Mouse (Mus musculus) heart, embryonic 11.5 days (tissue): ENCODE measurements around the gene Polrmt. TPM values are rescaled to one million over a fixed set of nuclear protein-coding genes. Genes with fewer than 3 reads are reported as not detected.

Experiments used
- ATAC-seq: fragments of 200-750 bp; cut with Nextera tagmentation; replicated peaks from 2 replicates; pipeline ENCODE4 v1.8.0; 2017; ENCODE audit warnings: moderate library complexity; ENCODE audit not compliant: insufficient number of reproducible peaks, low FRiP score, low TSS enrichment
- H3K27ac ChIP-seq: fragments of 300-500 bp; sonication (generic); 2 replicates; pipeline ENCODE4 v1.5.1; 2014; ENCODE audit warnings: mild to moderate bottlenecking, low read depth, low read length
- H3K27me3 ChIP-seq: fragments of 300-500 bp; sonication (generic); 2 replicates; pipeline ENCODE4 v1.6.1; 2014; ENCODE audit warnings: mild to moderate bottlenecking, low read length, mixed read lengths; ENCODE audit not compliant: control insufficient read depth, insufficient read depth
- H3K36me3 ChIP-seq: fragments of 300-500 bp; sonication (generic); 2 replicates; pipeline ENCODE4 v1.6.1; 2014; ENCODE audit warnings: mild to moderate bottlenecking, low read length, moderate library complexity, mixed read lengths; ENCODE audit not compliant: control insufficient read depth, insufficient read depth
- H3K4me1 ChIP-seq: fragments of 300-500 bp; sonication (generic); 2 replicates; pipeline ENCODE4 v1.6.1; 2014; ENCODE audit warnings: low read length; ENCODE audit not compliant: control insufficient read depth, insufficient read depth
- H3K4me2 ChIP-seq: fragments of 300-500 bp; sonication (generic); 2 replicates; pipeline ENCODE4 v1.6.1; 2014; ENCODE audit warnings: mild to moderate bottlenecking, moderate library complexity
- H3K4me3 ChIP-seq: fragments of 300-500 bp; sonication (generic); 2 replicates; pipeline ENCODE4 v1.5.1; 2014; ENCODE audit warnings: low read depth, low read length
- H3K9ac ChIP-seq: fragments of 300-500 bp; sonication (generic); 2 replicates; pipeline ENCODE4 v1.6.1; 2014; ENCODE audit warnings: mild to moderate bottlenecking, low read depth, low read length, moderate library complexity
- H3K9me3 ChIP-seq: fragments of 300-500 bp; sonication (generic); replicated peaks from 2 replicates; pipeline ENCODE4 v1.6.1; 2016; ENCODE audit warnings: low read length; ENCODE audit not compliant: control insufficient read depth
- WGBS: fragments of 180-500 bp; shearing (Covaris S2); extraction: QIAGEN DNeasy Blood & Tissue Kit; methylation state at CpG from one replicate; pipeline ENCODE4 v1.1.7; 2014; ENCODE audit not compliant: insufficient replicate concordance; 5-methylcytosine and 5-hydroxymethylcytosine counted together
- polyA plus RNA-seq: library from polyadenylated mRNA; unstranded; fragments of >200 nt; fragmentation: Nextera tagmentation; extraction: Ambion mirVana; gene quantifications from 2 replicates; pipeline ENCODE4 v1.2.1, GENCODE M21; 2014

Polrmt gene
- polyA plus RNA-seq, 1 experiment from 2014 or later: 23.6 TPM

DNA sequence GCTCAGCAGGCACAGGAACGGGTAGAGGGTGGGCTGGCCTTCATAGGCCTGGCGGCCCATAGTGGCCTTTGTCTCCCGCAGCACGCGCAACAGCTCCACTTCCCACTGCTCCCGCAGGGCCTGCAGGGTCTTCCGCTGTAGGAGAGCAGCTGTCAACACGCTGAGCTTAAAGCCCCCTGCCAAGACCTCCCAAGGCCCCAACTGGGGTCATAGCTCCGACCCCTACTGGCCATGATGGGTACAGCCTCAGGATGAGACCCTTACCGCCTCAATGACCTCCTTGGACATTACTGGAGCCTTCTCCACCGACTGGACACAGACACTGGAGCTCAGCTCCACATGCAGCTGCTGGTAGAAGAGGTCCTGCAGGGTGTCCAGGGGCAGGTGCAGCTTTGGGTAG, 5.5 kb downstream of the Polrmt start:
- no peak for ATAC-seq
- Histone ChIP-seq H3K27ac (no peak overlapping the region), H3K4me2 (no peak overlapping the region), H3K36me3 (peaks cover 75% of the 10 kb centered on the region), H3K4me1 (peaks cover 7% of the 10 kb centered on the region), H3K9ac (no peak overlapping the region), H3K27me3 (peaks cover 10% of the 10 kb centered on the region), H3K9me3 (peaks cover 51% of the 10 kb centered on the region), H3K4me3 (0 out of 2 replicates have a peak overlapping the region, but pooled peaks have one; percentile 8)
- 75% methylated on average over 11 of the region's 11 CpGs for WGBS

DNA sequence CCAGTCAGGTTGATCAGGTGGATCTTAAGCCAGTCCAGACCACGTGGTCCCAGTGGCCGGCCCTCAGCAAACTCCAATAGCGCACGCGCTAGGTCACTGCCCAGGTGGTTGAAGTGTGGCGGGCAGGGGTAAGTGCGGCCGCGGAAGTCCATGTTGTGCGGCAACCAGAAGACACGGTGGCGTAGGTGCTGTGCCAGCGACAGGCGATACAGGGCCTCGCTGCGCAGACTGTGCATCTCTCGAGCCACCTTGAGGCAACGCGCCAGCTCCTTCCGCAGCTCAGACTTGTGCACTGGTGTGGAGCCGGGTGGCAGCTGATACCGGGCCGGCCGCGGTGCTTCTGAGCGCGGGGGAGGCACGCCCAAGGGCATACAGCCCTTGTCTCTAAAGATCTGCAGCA, 7.1 kb downstream of the Polrmt start:
- 96% methylated on average over 28 of the region's 28 CpGs for WGBS
- H3K9me3 ChIP-seq: peaks cover 58% of the 10 kb centered on the region
- no peak overlapping the region for H3K9ac ChIP-seq
- H3K4me3 ChIP-seq: no peak overlapping the region
- peaks cover 79% of the 10 kb centered on the region for H3K36me3 ChIP-seq
- no peak overlapping the region for H3K4me2 ChIP-seq
- peaks cover 3% of the 10 kb centered on the region; the same call in 1 of the 2 replicates for H3K4me1 ChIP-seq
- H3K27ac ChIP-seq: no peak overlapping the region
- ATAC-seq: no peak
- peaks cover 24% of the 10 kb centered on the region for H3K27me3 ChIP-seq

DNA sequence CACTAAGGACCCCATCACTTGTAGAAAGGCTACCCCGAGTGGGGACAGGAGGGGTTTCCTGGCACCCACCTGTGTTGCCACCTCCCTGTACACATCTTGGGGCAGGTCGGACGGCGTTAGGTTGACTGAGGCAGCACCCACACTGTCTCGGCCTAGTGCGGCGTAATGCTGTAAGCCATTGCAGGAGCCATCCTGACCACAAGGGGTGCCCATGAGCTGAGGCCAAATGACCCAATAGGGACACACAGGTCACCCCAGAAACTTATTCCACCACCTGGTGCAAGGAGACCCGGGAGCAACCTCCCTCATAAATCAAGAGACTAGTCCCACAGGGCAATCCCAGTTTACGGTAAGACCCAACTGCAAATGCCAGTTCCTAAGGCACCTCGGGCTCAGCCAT, 8.1 kb downstream of the Polrmt start:
- no peak overlapping the region for H3K4me2 ChIP-seq
- peaks cover 3% of the 10 kb centered on the region; the same call in 1 of the 2 replicates for H3K4me1 ChIP-seq
- no peak overlapping the region for H3K9ac ChIP-seq
- no peak overlapping the region for H3K27ac ChIP-seq
- WGBS: 93% methylated on average over 10 of the region's 10 CpGs
- peaks cover 78% of the 10 kb centered on the region for H3K36me3 ChIP-seq
- peaks cover 24% of the 10 kb centered on the region for H3K27me3 ChIP-seq
- no peak for ATAC-seq
- H3K4me3 ChIP-seq: no peak overlapping the region
- H3K9me3 ChIP-seq: peaks cover 58% of the 10 kb centered on the region

DNA sequence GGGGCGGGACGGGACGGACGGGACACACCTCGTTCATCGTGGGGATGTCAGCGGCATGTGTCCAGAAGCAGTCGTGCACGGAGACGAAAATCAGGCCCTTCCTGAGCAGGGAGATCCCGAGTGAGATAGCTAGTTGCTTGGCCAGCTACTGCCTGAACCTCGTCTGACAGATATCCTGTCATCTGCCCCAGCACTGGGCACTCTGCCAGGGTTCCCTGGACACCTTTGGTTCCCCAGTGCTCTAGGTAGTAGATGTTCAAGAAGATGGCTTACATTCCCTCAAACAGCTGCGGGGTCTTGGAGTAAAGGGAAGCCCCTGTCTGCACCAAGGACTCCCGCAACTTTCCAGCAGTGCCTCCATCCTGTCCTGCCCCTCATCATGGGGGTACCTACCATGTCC, 9.7 kb downstream of the Polrmt start:
- H3K36me3 ChIP-seq: peaks cover 66% of the 10 kb centered on the region
- peaks cover 58% of the 10 kb centered on the region for H3K9me3 ChIP-seq

DNA sequence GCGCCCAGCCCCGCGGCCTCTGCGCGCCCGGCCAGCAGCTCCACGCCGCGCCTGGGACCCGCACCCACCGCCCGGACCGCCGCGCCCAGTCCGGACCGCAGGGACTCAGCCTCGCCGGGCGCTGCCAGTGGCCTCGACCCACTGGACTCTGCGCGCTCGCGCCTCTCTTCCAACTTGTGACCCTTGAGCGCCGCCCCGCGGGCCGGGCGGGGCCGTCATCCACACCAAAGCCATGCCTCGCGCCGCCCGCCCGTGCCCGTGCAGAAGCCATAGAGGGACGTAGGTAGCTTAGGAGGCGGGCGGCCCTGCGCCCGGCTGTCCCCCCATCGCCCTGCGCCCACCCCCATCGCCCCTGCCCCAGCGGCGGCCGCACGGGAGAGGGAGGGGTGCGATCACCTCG, 11.0 kb downstream of the Polrmt start:
- no peak for ATAC-seq
- WGBS: 27% methylated on average over 46 of the region's 52 CpGs
- Histone ChIP-seq H3K27me3 (peaks cover 24% of the 10 kb centered on the region), H3K4me1 (peaks cover 3% of the 10 kb centered on the region; the same call in 1 of the 2 replicates), H3K4me2 (peak overlapping the region; percentile 43), H3K36me3 (peaks cover 52% of the 10 kb centered on the region), H3K9ac (0 out of 2 replicates have a peak overlapping the region, but pooled peaks have one; percentile 34), H3K27ac (no peak overlapping the region), H3K4me3 (0 out of 2 replicates have a peak overlapping the region, but pooled peaks have one; percentile 12), H3K9me3 (peaks cover 47% of the 10 kb centered on the region)

More for the DNA sequence above, 9.7 kb downstream of the Polrmt start:
- H3K4me2 ChIP-seq: no peak overlapping the region
- no peak overlapping the region for H3K4me3 ChIP-seq
- no peak overlapping the region for H3K9ac ChIP-seq
- no peak overlapping the region for H3K27ac ChIP-seq
- H3K4me1 ChIP-seq: peaks cover 3% of the 10 kb centered on the region; the same call in 1 of the 2 replicates
- WGBS: 90% methylated on average over 14 of the region's 14 CpGs
- H3K27me3 ChIP-seq: peaks cover 24% of the 10 kb centered on the region
- ATAC-seq: no peak

DNA sequence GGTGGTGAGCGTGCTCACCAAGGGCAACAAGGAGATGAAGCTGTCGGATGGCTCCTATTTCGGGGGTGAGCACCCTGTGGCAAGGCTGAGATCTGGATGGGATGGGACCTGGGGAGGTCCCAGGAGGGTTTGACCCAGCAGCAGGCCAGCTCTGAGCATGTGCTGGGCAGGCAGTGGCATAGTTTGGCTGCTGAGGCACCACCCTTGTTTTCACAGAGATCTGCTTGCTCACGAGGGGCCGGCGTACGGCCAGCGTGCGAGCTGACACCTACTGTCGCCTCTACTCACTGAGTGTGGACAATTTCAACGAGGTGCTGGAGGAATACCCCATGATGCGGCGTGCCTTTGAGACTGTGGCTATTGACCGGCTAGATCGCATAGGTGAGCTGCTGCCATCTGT, 12.5 kb downstream of the Polrmt start:
- H3K27me3 ChIP-seq: peaks cover 24% of the 10 kb centered on the region
- H3K9me3 ChIP-seq: peaks cover 31% of the 10 kb centered on the region
- H3K9ac ChIP-seq: no peak overlapping the region
- H3K4me3 ChIP-seq: no peak overlapping the region
- H3K4me1 ChIP-seq: peaks cover 3% of the 10 kb centered on the region; the same call in 1 of the 2 replicates
- no peak overlapping the region for H3K27ac ChIP-seq
- ATAC-seq: no peak
- H3K4me2 ChIP-seq: no peak overlapping the region
- peaks cover 37% of the 10 kb centered on the region for H3K36me3 ChIP-seq
- WGBS: 71% methylated on average over 15 of the region's 15 CpGs

DNA sequence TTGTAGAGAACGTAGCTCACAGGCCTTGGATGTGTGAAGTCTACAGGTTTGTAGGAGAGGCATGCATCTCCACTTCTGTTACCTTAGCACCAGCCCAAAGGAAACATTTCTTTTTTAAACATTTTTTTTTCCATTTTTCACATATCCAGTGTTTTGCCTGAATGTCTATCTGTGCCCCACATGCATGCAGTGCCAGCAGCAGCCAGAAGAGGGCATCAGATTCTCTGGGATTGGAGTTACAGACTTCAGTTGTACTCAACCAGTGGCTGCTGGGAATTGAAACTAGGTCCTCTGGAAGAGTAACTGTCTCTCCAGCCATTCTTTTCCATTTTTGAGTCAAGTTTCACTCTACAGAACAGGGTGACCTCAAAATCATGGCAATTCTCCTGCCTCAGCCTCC, 13.9 kb downstream of the Polrmt start:
- ATAC-seq: no peak
- Histone ChIP-seq H3K4me3 (no peak overlapping the region), H3K27ac (no peak overlapping the region), H3K9ac (no peak overlapping the region), H3K4me1 (peaks cover 3% of the 10 kb centered on the region; the same call in 1 of the 2 replicates), H3K4me2 (no peak overlapping the region), H3K36me3 (peaks cover 24% of the 10 kb centered on the region), H3K9me3 (peaks cover 18% of the 10 kb centered on the region), H3K27me3 (peaks cover 24% of the 10 kb centered on the region)
- WGBS: 92% methylated on average over 1 of the region's 1 CpGs

DNA sequence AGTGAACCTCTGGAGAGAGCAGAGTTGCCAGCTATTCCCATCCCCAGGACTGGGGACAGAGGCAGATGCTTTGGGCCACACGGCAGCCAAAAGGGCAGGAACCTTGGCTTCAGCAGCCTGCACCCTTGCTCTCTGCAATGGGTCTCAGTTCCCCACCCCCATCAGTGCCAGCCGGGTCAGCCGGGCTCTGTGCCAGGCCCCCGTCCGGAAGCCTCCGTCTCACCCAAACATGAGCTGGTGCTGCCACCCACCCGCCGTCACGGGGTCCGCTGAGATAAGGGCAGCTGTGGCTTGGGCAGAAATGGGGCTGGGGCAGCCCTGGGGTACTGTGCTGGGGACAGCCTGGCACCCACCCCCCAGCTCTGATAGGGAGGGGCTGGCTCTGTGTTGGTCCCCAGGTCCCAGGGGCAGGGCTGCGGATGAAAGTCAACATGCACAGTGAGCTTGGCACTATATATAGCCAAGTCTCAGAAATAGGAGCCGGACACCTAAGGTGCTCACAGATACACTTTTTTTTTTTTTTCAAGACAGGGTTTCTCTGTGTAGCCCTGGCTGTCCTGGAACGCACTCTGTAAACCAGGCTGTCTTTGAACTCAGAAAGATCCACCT, 16.9 kb downstream of the Polrmt start:
- Histone ChIP-seq H3K9me3 (no peaks in the 10 kb centered on the region), H3K4me2 (no peak overlapping the region), H3K9ac (no peak overlapping the region), H3K27ac (no peak overlapping the region), H3K4me1 (no peaks in the 10 kb centered on the region), H3K36me3 (0 out of 2 replicates have a peak, but pooled peaks cover 3% of the 10 kb centered on the region), H3K4me3 (no peak overlapping the region), H3K27me3 (no peaks in the 10 kb centered on the region; the same call in 1 of the 2 replicates)
- 81% methylated on average over 13 of the region's 13 CpGs for WGBS
- ATAC-seq: no peak; the same call in 1 of the 2 replicates
